Mouse (Mus musculus): ENCODE data around the gene Slc41a3. TPM values are rescaled to one million over a fixed set of nuclear protein-coding genes. Genes with fewer than 3 reads are reported as not detected.
A peak's percentile ranks its signal among the peaks of the same experiment; 100 is the strongest.

Gene Slc41a3
- polyA plus RNA-seq, 1 experiment from 2014 or later = 34.8 TPM

GRCm38 (mm10) chr6:90600351-90600750, 4.2 kb upstream of the Slc41a3 start:
- Histone ChIP-seq H3K9me3 (replicated peaks) (no peaks in the 10 kb centered on the region), H3K27me3 (no peaks in the 10 kb centered on the region), H3K27ac (no peak overlapping the region), H3K4me3 (replicated peaks) (no peak overlapping the region), H3K9ac (no peak overlapping the region), H3K36me3 (peaks cover 3% of the 10 kb centered on the region; the same call in 1 of the 2 replicates), H3K4me1 (replicated peaks) (peaks cover 40% of the 10 kb centered on the region), H3K4me2 (no peak overlapping the region)
- WGBS (ENCODE audit: insufficient replicate concordance) = 61% methylated on average over 4 of the region's 4 CpGs
- DNase-seq = no peak
- no peak for ATAC-seq (ENCODE audit: low read depth)

- no peak for DNase-seq
- no peak overlapping the region for H3K27ac ChIP-seq
- no peak for ATAC-seq (ENCODE audit: low read depth)
- no peaks in the 10 kb centered on the region for H3K36me3 ChIP-seq
- H3K9me3 ChIP-seq (replicated peaks) = no peaks in the 10 kb centered on the region
- no peak overlapping the region for H3K4me3 ChIP-seq (replicated peaks)
- H3K27me3 ChIP-seq = no peaks in the 10 kb centered on the region
- H3K9ac ChIP-seq = no peak overlapping the region
- H3K4me2 ChIP-seq = no peak overlapping the region
- peaks cover 53% of the 10 kb centered on the region for H3K4me1 ChIP-seq (replicated peaks)
- 41% methylated on average over 7 of the region's 7 CpGs for WGBS (ENCODE audit: insufficient replicate concordance)
Observed at GRCm38 (mm10) chr6:90601736-90602135, 2.8 kb upstream of the Slc41a3 start.

- no peak for ATAC-seq (ENCODE audit: low read depth)
- H3K4me3 ChIP-seq (replicated peaks) = no peak overlapping the region
- no peak overlapping the region for H3K9ac ChIP-seq
- WGBS (ENCODE audit: insufficient replicate concordance) = 70% methylated on average over 3 of the region's 3 CpGs
- DNase-seq = no peak
- no peaks in the 10 kb centered on the region for H3K36me3 ChIP-seq
- H3K27ac ChIP-seq = no peak overlapping the region
- no peak overlapping the region for H3K4me2 ChIP-seq
- no peaks in the 10 kb centered on the region for H3K27me3 ChIP-seq
- H3K9me3 ChIP-seq (replicated peaks) = no peaks in the 10 kb centered on the region
- peaks cover 59% of the 10 kb centered on the region for H3K4me1 ChIP-seq (replicated peaks)
Observed at GRCm38 (mm10) chr6:90602304-90602703, 2.2 kb upstream of the Slc41a3 start.

- no peak overlapping the region for H3K27ac ChIP-seq
- peaks cover 67% of the 10 kb centered on the region for H3K4me1 ChIP-seq (replicated peaks)
- WGBS (ENCODE audit: insufficient replicate concordance) = 54% methylated on average over 7 of the region's 7 CpGs
Observed at GRCm38 (mm10) chr6:90603126-90603525, 1.4 kb upstream of the Slc41a3 start.

GRCm38 (mm10) chr6:90604130-90604529, 395 bp upstream of the Slc41a3 start:
- no peaks in the 10 kb centered on the region for H3K27me3 ChIP-seq
- H3K27ac ChIP-seq = peak overlapping the region; percentile 78; the same call in 1 of the 2 replicates
- no peak for ATAC-seq (ENCODE audit: low read depth)
- H3K4me2 ChIP-seq = peak overlapping the region; percentile 75
- no peak for DNase-seq
- no peaks in the 10 kb centered on the region for H3K36me3 ChIP-seq
- H3K4me1 ChIP-seq (replicated peaks) = peaks cover 77% of the 10 kb centered on the region
- 48% methylated on average over 3 of the region's 3 CpGs for WGBS (ENCODE audit: insufficient replicate concordance)
- H3K9ac ChIP-seq = no peak overlapping the region
- peak overlapping the region; percentile 68 for H3K4me3 ChIP-seq (replicated peaks)
- no peaks in the 10 kb centered on the region for H3K9me3 ChIP-seq (replicated peaks)

More at GRCm38 (mm10) chr6:90603126-90603525, 1.4 kb upstream of the Slc41a3 start:
- H3K36me3 ChIP-seq = no peaks in the 10 kb centered on the region
- H3K27me3 ChIP-seq = no peaks in the 10 kb centered on the region
- no peak overlapping the region for H3K4me2 ChIP-seq
- H3K9me3 ChIP-seq (replicated peaks) = no peaks in the 10 kb centered on the region
- no peak overlapping the region for H3K9ac ChIP-seq
- ATAC-seq (ENCODE audit: low read depth) = no peak
- no peak for DNase-seq
- H3K4me3 ChIP-seq (replicated peaks) = no peak overlapping the region

GRCm38 (mm10) chr6:90605298-90605665, 757 bp downstream of the Slc41a3 start:
- DNase-seq (no peak), ATAC-seq (ENCODE audit: low read depth) (no peak)
- no peaks in the 10 kb centered on the region for H3K27me3 ChIP-seq
- H3K4me2 ChIP-seq = peak overlapping the region; percentile 75
- no peaks in the 10 kb centered on the region for H3K36me3 ChIP-seq
- peaks cover 87% of the 10 kb centered on the region for H3K4me1 ChIP-seq (replicated peaks)
- 9% methylated on average over 5 of the region's 5 CpGs for WGBS (ENCODE audit: insufficient replicate concordance)
- peak overlapping the region; percentile 78 for H3K27ac ChIP-seq
- no peaks in the 10 kb centered on the region for H3K9me3 ChIP-seq (replicated peaks)
- H3K9ac ChIP-seq = peak overlapping the region; percentile 74
- H3K4me3 ChIP-seq (replicated peaks) = peak overlapping the region; percentile 68

GRCm38 (mm10) chr6:90606538-90606937, 2.0 kb downstream of the Slc41a3 start:
- no peaks in the 10 kb centered on the region for H3K27me3 ChIP-seq
- H3K4me3 ChIP-seq (replicated peaks) = no peak overlapping the region
- peak overlapping the region; percentile 77 for H3K27ac ChIP-seq
- peak; percentile 76 for DNase-seq
- H3K4me2 ChIP-seq = peak overlapping the region; percentile 75
- H3K4me1 ChIP-seq (replicated peaks) = peaks cover 96% of the 10 kb centered on the region
- no peaks in the 10 kb centered on the region for H3K9me3 ChIP-seq (replicated peaks)
- H3K9ac ChIP-seq = peak overlapping the region; percentile 44
- ATAC-seq (ENCODE audit: low read depth) = no peak
- whole genome bisulfite sequencing (ENCODE audit: insufficient replicate concordance) = 19% methylated on average over 7 of the region's 7 CpGs
- no peaks in the 10 kb centered on the region for H3K36me3 ChIP-seq

GRCm38 (mm10) chr6:90607196-90607595, 2.7 kb downstream of the Slc41a3 start:
- Histone ChIP-seq H3K4me2 (0 out of 2 replicates have a peak overlapping the region, but pooled peaks have one; percentile 4), H3K4me1 (replicated peaks) (peaks cover 97% of the 10 kb centered on the region), H3K27me3 (no peaks in the 10 kb centered on the region), H3K9ac (peak overlapping the region; percentile 50), H3K36me3 (no peaks in the 10 kb centered on the region), H3K9me3 (replicated peaks) (no peaks in the 10 kb centered on the region), H3K27ac (peak overlapping the region; percentile 77), H3K4me3 (replicated peaks) (no peak overlapping the region)
- DNase-seq (peak; percentile 71), ATAC-seq (ENCODE audit: low read depth) (peak; percentile 9; the same call in 1 of the 2 replicates)
- 11% methylated on average over 5 of the region's 5 CpGs for WGBS (ENCODE audit: insufficient replicate concordance)

- peak; percentile 70 for ATAC-seq (ENCODE audit: low read depth)
- no peaks in the 10 kb centered on the region for H3K27me3 ChIP-seq
- 0 out of 2 replicates have a peak overlapping the region, but pooled peaks have one; percentile 26 for H3K4me2 ChIP-seq
- 19% methylated on average over 6 of the region's 6 CpGs for WGBS (ENCODE audit: insufficient replicate concordance)
- peak; percentile 68 for DNase-seq
- H3K4me3 ChIP-seq (replicated peaks) = no peak overlapping the region
- H3K4me1 ChIP-seq (replicated peaks) = peaks cover 94% of the 10 kb centered on the region
- peak overlapping the region; percentile 60 for H3K9ac ChIP-seq
- peaks cover under 1% of the 10 kb centered on the region; the same call in 1 of the 2 replicates for H3K36me3 ChIP-seq
- H3K9me3 ChIP-seq (replicated peaks) = no peaks in the 10 kb centered on the region
- H3K27ac ChIP-seq = peak overlapping the region; percentile 77
Observed at GRCm38 (mm10) chr6:90608186-90608585, 3.7 kb downstream of the Slc41a3 start.

GRCm38 (mm10) chr6:90610248-90610647, 5.7 kb downstream of the Slc41a3 start:
- no peak overlapping the region for H3K4me3 ChIP-seq (replicated peaks)
- peaks cover 3% of the 10 kb centered on the region; the same call in 1 of the 2 replicates for H3K36me3 ChIP-seq
- no peaks in the 10 kb centered on the region for H3K27me3 ChIP-seq
- peak overlapping the region; percentile 77 for H3K27ac ChIP-seq
- no peak overlapping the region for H3K4me2 ChIP-seq
- peaks cover 96% of the 10 kb centered on the region for H3K4me1 ChIP-seq (replicated peaks)
- DNase-seq = no peak
- no peaks in the 10 kb centered on the region for H3K9me3 ChIP-seq (replicated peaks)
- peak overlapping the region; percentile 36; the same call in 1 of the 2 replicates for H3K9ac ChIP-seq
- no peak for ATAC-seq (ENCODE audit: low read depth)
- 79% methylated on average over 5 of the region's 5 CpGs for WGBS (ENCODE audit: insufficient replicate concordance)

- no peak overlapping the region for H3K4me3 ChIP-seq (replicated peaks)
- no peaks in the 10 kb centered on the region for H3K27me3 ChIP-seq
- ATAC-seq (ENCODE audit: low read depth) = no peak
- no peak for DNase-seq
- peaks cover 96% of the 10 kb centered on the region for H3K4me1 ChIP-seq (replicated peaks)
- H3K27ac ChIP-seq = peak overlapping the region; percentile 3; the same call in 1 of the 2 replicates
- no peak overlapping the region for H3K9ac ChIP-seq
- H3K4me2 ChIP-seq = no peak overlapping the region
- peaks cover 3% of the 10 kb centered on the region; the same call in 1 of the 2 replicates for H3K36me3 ChIP-seq
- H3K9me3 ChIP-seq (replicated peaks) = no peaks in the 10 kb centered on the region
- WGBS (ENCODE audit: insufficient replicate concordance) = 68% methylated on average over 8 of the region's 8 CpGs
Observed at GRCm38 (mm10) chr6:90613277-90613676, 8.8 kb downstream of the Slc41a3 start.

- H3K4me3 ChIP-seq (replicated peaks) = no peak overlapping the region
- peaks cover 3% of the 10 kb centered on the region; the same call in 1 of the 2 replicates for H3K36me3 ChIP-seq
- H3K9ac ChIP-seq = no peak overlapping the region
- peak overlapping the region; percentile 99 for H3K27ac ChIP-seq
- H3K4me2 ChIP-seq = no peak overlapping the region
- DNase-seq (no peak), ATAC-seq (ENCODE audit: low read depth) (no peak)
- WGBS (ENCODE audit: insufficient replicate concordance) = 72% methylated on average over 7 of the region's 7 CpGs
- no peaks in the 10 kb centered on the region for H3K27me3 ChIP-seq
- H3K4me1 ChIP-seq (replicated peaks) = peaks cover 96% of the 10 kb centered on the region
- no peaks in the 10 kb centered on the region for H3K9me3 ChIP-seq (replicated peaks)
Observed at GRCm38 (mm10) chr6:90615362-90615761, 10.8 kb downstream of the Slc41a3 start.
